In genomic region chr14:86261640-86262230, GRCm38 (mm10) we compare ENCODE assay signal across 14 mouse cellular contexts.
DNase-seq lines count a peak whose midpoint lies in the region; ATAC-seq and TF ChIP-seq lines count a peak whose summit lies in the region.
"Had no signal": no experiment of that assay in that cellular context is flagged by ENCODE, and none has a peak within 500 bp of the region (broad histone marks: within the 10 kb centered on the region; RNA-seq: fewer than 3 reads in every experiment).

No protein-coding gene starts in this region.

- H3K4me1 ChIP-seq in forebrain, embryonic 11.5 days (replicated peaks; ENCODE audit: control insufficient read depth, insufficient read depth, low read length): peaks cover 3% of the 10 kb centered on the region
- peaks cover 10% of the 10 kb centered on the region for H3K4me1 ChIP-seq in forebrain, embryonic 10.5 days
- H3K4me1 ChIP-seq in midbrain, embryonic 11.5 days (ENCODE audit: control insufficient read depth, insufficient read depth, low read length): peaks cover 2% of the 10 kb centered on the region; the same call in 1 of the 2 replicates
- H3K4me1 ChIP-seq in midbrain, embryonic 10.5 days: peaks cover 10% of the 10 kb centered on the region
- H3K4me1 ChIP-seq in hindbrain, postnatal 0 days (ENCODE audit: insufficient read depth, low read length): no peaks in the 10 kb centered on the region
- H3K4me1 ChIP-seq: heart, embryonic 15.5 days; limb, embryonic 15.5 days had no signal

- DNase-seq in forebrain, embryonic 11.5 days (ENCODE audit: low spot score): no peak
- DNase-seq in forebrain, embryonic 10.5 days (ENCODE audit: extremely low spot score, low spot score): no peak
- DNase-seq in midbrain, embryonic 11.5 days (ENCODE audit: low spot score, missing footprints): no peak
- no peak for DNase-seq in midbrain, embryonic 10.5 days (ENCODE audit: low spot score)
- DNase-seq in hindbrain, postnatal 0 days (ENCODE audit: low spot score): peak; percentile 63
- DNase-seq in telencephalon, adult 2 months (ENCODE audit: low read depth, low spot score): peak; percentile 32
- no peak for DNase-seq in thymus, postnatal 25 days
- no peak for DNase-seq in urinary bladder, adult 18-20 months (ENCODE audit: low spot score in 2 of 2)
- DNase-seq: gastrocnemius, postnatal 25 days; lung, postnatal 4 days had no signal

- no peak overlapping the region for H3K4me2 ChIP-seq in forebrain, embryonic 11.5 days (ENCODE audit: low read depth, low read length, severe bottlenecking)
- H3K4me2 ChIP-seq in midbrain, embryonic 11.5 days: no peak overlapping the region
- H3K4me2 ChIP-seq in hindbrain, postnatal 0 days (ENCODE audit: low read depth, low read length): peak overlapping the region; percentile 31
- H3K4me2 ChIP-seq: heart, embryonic 15.5 days; limb, embryonic 15.5 days had no signal

- TF ChIP-seq CTCF in hindbrain, postnatal 0 days (IDR thresholded peaks at IDR 0.05; ENCODE audit: low read depth): no peak

- ATAC-seq in forebrain, embryonic 11.5 days (replicated peaks; ENCODE audit: low FRiP score): peak; percentile 64
- ATAC-seq in midbrain, embryonic 11.5 days (ENCODE audit: low FRiP score): peak; percentile 73; the same call in 1 of the 2 replicates
- ATAC-seq in hindbrain, postnatal 0 days: peak; percentile 66; the same call in 1 of the 2 replicates
- ATAC-seq: intestine, embryonic 16.5 days had no signal

- 73% methylated on average over 8 of the region's 8 CpGs for WGBS in forebrain, embryonic 11.5 days
- WGBS in forebrain, embryonic 10.5 days: 83% methylated on average over 8 of the region's 8 CpGs
- WGBS in midbrain, embryonic 11.5 days: 81% methylated on average over 8 of the region's 8 CpGs
- 80% methylated on average over 8 of the region's 8 CpGs for WGBS in midbrain, embryonic 10.5 days
- 46% methylated on average over 8 of the region's 8 CpGs for WGBS in hindbrain, postnatal 0 days

- no peaks in the 10 kb centered on the region for H3K36me3 ChIP-seq in forebrain, embryonic 11.5 days (ENCODE audit: control insufficient read depth, insufficient read depth, low read length)
- H3K36me3 ChIP-seq in forebrain, embryonic 10.5 days (replicated peaks): no peaks in the 10 kb centered on the region
- H3K36me3 ChIP-seq in midbrain, embryonic 11.5 days (ENCODE audit: control insufficient read depth, insufficient read depth, low read length): no peaks in the 10 kb centered on the region
- H3K36me3 ChIP-seq in midbrain, embryonic 10.5 days: no peaks in the 10 kb centered on the region
- no peaks in the 10 kb centered on the region for H3K36me3 ChIP-seq in hindbrain, postnatal 0 days (ENCODE audit: insufficient read depth, low read length)
- H3K36me3 ChIP-seq: heart, embryonic 15.5 days; limb, embryonic 15.5 days had no signal

- no peaks in the 10 kb centered on the region for H3K9me3 ChIP-seq in forebrain, embryonic 11.5 days (ENCODE audit: control insufficient read depth, low read length)
- no peaks in the 10 kb centered on the region for H3K9me3 ChIP-seq in forebrain, embryonic 10.5 days
- H3K9me3 ChIP-seq in midbrain, embryonic 11.5 days (ENCODE audit: control insufficient read depth, low read length): no peaks in the 10 kb centered on the region
- no peaks in the 10 kb centered on the region for H3K9me3 ChIP-seq in midbrain, embryonic 10.5 days (replicated peaks)
- H3K9me3 ChIP-seq in hindbrain, postnatal 0 days (ENCODE audit: low read length): no peaks in the 10 kb centered on the region
- H3K9me3 ChIP-seq: heart, embryonic 15.5 days; limb, embryonic 15.5 days had no signal

- H3K9ac ChIP-seq in forebrain, embryonic 11.5 days (ENCODE audit: low read length): no peak overlapping the region
- no peak overlapping the region for H3K9ac ChIP-seq in midbrain, embryonic 11.5 days (ENCODE audit: low read length)
- no peak overlapping the region for H3K9ac ChIP-seq in hindbrain, postnatal 0 days (replicated peaks; ENCODE audit: low read length)
- H3K9ac ChIP-seq: heart, embryonic 15.5 days; limb, embryonic 15.5 days had no signal

- no peaks in the 10 kb centered on the region for H3K27me3 ChIP-seq in forebrain, embryonic 11.5 days (ENCODE audit: control insufficient read depth, insufficient read depth, low read length)
- no peaks in the 10 kb centered on the region for H3K27me3 ChIP-seq in forebrain, embryonic 10.5 days (ENCODE audit: poor library complexity, severe bottlenecking)
- H3K27me3 ChIP-seq in midbrain, embryonic 11.5 days (ENCODE audit: control insufficient read depth, insufficient read depth, low read length): no peaks in the 10 kb centered on the region
- no peaks in the 10 kb centered on the region for H3K27me3 ChIP-seq in midbrain, embryonic 10.5 days (ENCODE audit: low read depth, poor library complexity, severe bottlenecking)
- no peaks in the 10 kb centered on the region for H3K27me3 ChIP-seq in hindbrain, postnatal 0 days (ENCODE audit: insufficient read depth, low read length)
- H3K27me3 ChIP-seq: heart, embryonic 15.5 days; limb, embryonic 15.5 days had no signal

- H3K27ac ChIP-seq in forebrain, embryonic 11.5 days (ENCODE audit: low read depth, low read length): no peak overlapping the region
- no peak overlapping the region for H3K27ac ChIP-seq in forebrain, embryonic 10.5 days
- H3K27ac ChIP-seq in midbrain, embryonic 11.5 days (ENCODE audit: low read depth, low read length): no peak overlapping the region
- H3K27ac ChIP-seq in midbrain, embryonic 10.5 days (replicated peaks): no peak overlapping the region
- H3K27ac ChIP-seq in hindbrain, postnatal 0 days: 0 out of 2 replicates have a peak overlapping the region, but pooled peaks have one; percentile 1
- H3K27ac ChIP-seq: heart, embryonic 15.5 days; limb, embryonic 15.5 days had no signal

- no peak overlapping the region for H3K4me3 ChIP-seq in forebrain, embryonic 11.5 days (ENCODE audit: low read depth, low read length)
- H3K4me3 ChIP-seq in forebrain, embryonic 10.5 days: no peak overlapping the region
- no peak overlapping the region for H3K4me3 ChIP-seq in midbrain, embryonic 11.5 days (ENCODE audit: low read depth, low read length)
- H3K4me3 ChIP-seq in midbrain, embryonic 10.5 days: no peak overlapping the region
- H3K4me3 ChIP-seq in hindbrain, postnatal 0 days (ENCODE audit: low read length): no peak overlapping the region
- H3K4me3 ChIP-seq: erythroblast, embryonic 14.5 days; heart, embryonic 15.5 days; limb, embryonic 15.5 days had no signal

Comparison
In these comparisons a context has a peak if more than half of its experiments do, and no peak if none do; other contexts are left out.
1. DNase-seq: peak in hindbrain, postnatal 0 days (single experiment) and telencephalon, adult 2 months (single experiment); none in forebrain, embryonic 11.5 days (single experiment), forebrain, embryonic 10.5 days (single experiment), midbrain, embryonic 11.5 days (single experiment), midbrain, embryonic 10.5 days (single experiment), thymus, postnatal 25 days (single experiment) and urinary bladder, adult 18-20 months (0 of 2).
2. Peak in every context shown above with its lines, with median percentiles within 50 percentile points of each other: ATAC-seq.